Mouse (Mus musculus) cerebellum, postnatal 25 days (tissue): ENCODE results near the gene Spata31d1b.
"Not testable (repeated sequence)": the region's sequence is repeated elsewhere in the genome, so short reads cannot be mapped to it uniquely, and the experiment has no call there.

ENCODE experiments used
- DNase-seq, 2 experiments: peaks; one replicate each; pipeline ENCODE4 v3.0.0; 2021; ENCODE audit warnings: mixed read lengths in 2 of 2

Spata31d1b gene

GRCm38 (mm10) chr13:59695781-59696180, 16.3 kb upstream of the Spata31d1b start:
- no peak for DNase-seq

GRCm38 (mm10) chr13:59699131-59699530, 13.0 kb upstream of the Spata31d1b start:
- no peak for DNase-seq

DNA sequence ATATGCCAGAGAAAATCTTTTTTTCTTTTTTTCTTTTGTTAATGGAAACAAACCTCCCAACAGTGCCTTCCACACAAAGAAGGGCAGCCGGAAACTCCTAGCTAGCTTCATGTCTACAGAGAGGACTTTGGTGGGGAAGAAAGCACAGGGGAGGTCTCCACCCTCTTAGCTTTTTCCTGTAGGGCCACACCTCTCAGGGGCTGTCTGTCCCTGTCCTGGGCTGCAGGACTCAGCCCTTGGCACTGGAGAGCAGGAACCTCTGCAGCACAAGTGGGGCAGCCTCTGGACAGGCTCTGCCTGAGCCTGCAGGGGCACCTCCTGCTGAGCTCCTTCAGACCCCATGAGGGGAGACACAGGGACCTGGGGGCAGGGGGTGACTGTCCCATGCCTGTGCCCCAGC, 11.9 kb upstream of the Spata31d1b start:
- not testable (repeated sequence) for DNase-seq

DNA sequence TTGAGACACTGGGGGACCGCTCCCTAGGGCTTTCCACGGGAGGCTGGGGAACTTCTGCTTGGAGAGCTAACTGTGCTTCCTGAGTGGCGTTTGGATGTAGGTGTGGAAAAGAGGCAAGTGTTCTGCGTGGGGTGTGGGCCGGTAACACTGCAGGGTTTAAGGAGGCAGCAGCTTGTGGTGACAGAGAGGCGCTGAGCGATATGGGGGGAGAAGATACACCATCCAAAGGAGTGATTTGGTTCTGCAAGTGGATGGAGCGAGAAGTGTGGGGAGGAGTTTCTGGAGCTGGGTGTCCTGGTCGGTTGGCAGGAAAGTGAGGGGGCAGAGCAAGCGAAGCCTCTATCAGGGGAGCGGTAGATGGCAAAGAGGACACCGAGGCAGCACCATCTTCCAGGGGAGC, 8.6 kb upstream of the Spata31d1b start:
- DNase-seq: no peak

GRCm38 (mm10) chr13:59704562-59704961, 7.5 kb upstream of the Spata31d1b start:
- no peak for DNase-seq

DNA sequence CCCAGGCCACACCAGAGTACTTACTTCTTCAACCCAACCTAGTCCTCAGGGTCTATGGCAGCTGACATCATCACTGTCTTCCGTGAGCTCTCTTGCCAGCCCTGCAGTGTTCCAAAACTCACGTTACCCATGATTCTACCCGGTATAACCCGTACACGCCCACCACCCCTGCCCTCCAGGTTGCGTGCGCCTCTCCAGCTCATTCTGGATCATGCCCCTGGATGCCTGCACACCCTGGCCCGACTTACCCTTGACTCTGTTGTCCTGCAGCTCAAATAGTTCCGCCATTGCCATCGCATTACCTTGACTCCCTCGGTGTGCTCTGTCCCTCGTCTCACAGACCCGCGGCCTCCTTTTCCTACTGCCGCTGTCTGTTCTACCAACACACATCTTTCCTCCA, 1.9 kb upstream of the Spata31d1b start, which contains the start of gene Spata31d1a:
Spata31d1a (minus strand) TSS at position 101 of the 400 bp plus-strand sequence.
- DNase-seq: no peak

- no peak for DNase-seq
Measured at GRCm38 (mm10) chr13:59713710-59714109, 1.6 kb downstream of the Spata31d1b start.

- not testable (repeated sequence) for DNase-seq
Measured at GRCm38 (mm10) chr13:59718857-59719440, 6.9 kb downstream of the Spata31d1b start.

GRCm38 (mm10) chr13:59719475-59719874, 7.4 kb downstream of the Spata31d1b start:
- no peak for DNase-seq

DNA sequence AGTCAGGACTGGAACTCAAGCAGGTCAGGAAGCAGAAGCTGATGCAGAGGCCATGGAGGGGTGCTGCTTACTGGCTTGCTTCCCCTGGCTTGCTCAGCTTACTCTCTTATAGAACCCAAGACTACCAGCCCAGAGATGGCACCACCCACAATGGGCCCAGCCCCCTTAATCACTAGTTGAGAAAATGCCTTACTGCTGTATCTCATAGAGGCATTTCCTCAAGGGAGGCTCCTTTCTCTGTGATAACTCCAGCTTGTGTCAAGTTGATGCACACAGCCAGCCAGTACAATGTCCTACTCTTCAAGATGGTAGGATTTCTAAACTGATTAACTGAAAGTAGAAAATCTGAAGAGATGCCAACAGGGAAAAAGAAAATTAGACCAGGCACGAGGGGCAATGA, 10.0 kb downstream of the Spata31d1b start:
- DNase-seq: not testable (repeated sequence)

DNA sequence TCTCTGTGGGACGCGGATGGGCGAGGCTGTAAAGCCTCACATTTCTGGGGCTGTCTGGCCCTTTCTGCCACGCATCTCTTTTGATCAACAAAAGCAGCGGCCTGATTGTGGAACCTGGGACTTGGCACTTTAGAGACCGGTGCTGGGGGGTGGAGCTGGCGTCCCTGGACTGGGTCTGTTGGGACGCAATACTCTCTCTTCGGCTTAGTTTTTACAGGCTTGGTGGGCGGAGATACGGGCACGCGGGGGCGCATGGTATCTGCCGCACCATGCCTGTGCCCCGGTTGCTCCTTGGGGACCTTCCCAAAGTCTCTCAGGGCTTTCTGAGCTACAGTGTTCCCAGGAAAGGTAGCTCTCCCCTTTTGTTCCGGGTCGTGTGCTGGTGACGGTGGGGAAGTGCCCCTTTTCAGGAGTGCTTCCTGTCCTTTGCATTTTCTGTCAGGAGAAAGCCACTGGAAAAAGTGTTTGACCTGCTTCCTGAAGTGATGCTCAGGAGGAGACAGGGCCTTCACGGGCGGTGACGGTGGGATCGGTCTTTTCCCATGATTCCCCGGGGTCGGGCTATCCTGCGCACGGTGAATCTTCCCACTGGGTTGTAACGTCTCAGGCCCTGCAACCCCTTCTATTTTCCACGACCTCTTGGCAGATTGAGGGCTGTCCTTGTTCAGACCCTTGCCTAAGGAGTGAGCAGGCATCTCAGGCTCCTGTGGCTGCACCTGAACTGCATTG, 14.2 kb downstream of the Spata31d1b start:
- peak in 1 of 2 experiments; percentile 8 for DNase-seq

GRCm38 (mm10) chr13:59728378-59729093, 16.5 kb downstream of the Spata31d1b start:
- peak; percentile 86 to 90 for DNase-seq

DNA sequence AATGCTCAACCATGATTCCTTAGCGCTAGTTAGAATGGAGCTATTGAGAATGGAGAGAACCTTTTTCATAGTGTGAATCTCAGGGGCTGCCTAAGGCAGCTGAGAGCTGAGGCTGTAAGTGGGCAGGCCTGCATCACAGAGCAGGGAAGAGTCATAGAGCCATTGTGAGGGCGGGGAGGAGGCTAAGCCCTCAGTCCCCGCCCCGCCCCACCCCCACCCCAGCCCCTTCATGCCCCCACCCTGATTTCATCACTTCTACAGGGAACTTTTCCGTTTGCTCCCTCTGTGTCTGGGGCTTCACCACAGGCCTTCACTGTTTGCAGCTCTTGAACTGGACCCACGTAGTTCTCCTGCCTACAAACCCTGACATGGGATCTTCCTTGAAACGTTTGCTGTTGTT, 19.6 kb downstream of the Spata31d1b start, which contains the start of gene Spata31d1d:
Spata31d1d (minus strand) TSS at position 101 of the 400 bp plus-strand sequence.
- DNase-seq: no peak

- no peak for DNase-seq
Measured at GRCm38 (mm10) chr13:59733936-59734335, 21.9 kb downstream of the Spata31d1b start.

- not testable (repeated sequence) for DNase-seq
Measured at GRCm38 (mm10) chr13:59734347-59734746, 22.3 kb downstream of the Spata31d1b start.

DNA sequence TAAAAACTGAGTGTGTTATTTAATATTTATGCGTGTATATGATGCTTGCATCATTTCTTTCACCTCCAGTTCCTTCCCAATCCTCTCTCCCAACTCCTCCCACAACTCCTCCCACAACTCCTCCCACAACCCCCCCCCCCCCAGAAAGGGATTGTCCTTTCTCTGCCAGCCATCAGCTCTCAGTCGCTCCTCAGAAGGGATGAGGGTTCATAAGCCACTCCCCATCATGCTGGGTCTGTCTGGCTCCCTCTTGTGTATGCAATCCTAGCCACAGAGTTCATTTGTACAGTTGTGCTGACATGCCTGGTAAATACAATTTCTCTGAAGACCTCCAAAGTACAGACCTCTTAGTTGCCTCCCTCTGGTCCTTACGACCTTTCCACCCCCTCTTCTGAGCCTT, 23.1 kb downstream of the Spata31d1b start:
- no peak for DNase-seq

GRCm38 (mm10) chr13:59738455-59738854, 26.4 kb downstream of the Spata31d1b start:
- DNase-seq: no peak

GRCm38 (mm10) chr13:59739397-59739796, 27.3 kb downstream of the Spata31d1b start:
- no peak for DNase-seq

- DNase-seq: peak in 1 of 2 experiments; percentile 32
Measured at GRCm38 (mm10) chr13:59741096-59741495, 29.0 kb downstream of the Spata31d1b start.

GRCm38 (mm10) chr13:59741697-59742096, 29.6 kb downstream of the Spata31d1b start:
- no peak for DNase-seq

- no peak for DNase-seq
Measured at GRCm38 (mm10) chr13:59745462-59745861, 33.4 kb downstream of the Spata31d1b start.

- DNase-seq: no peak
Measured at GRCm38 (mm10) chr13:59746164-59746563, 34.1 kb downstream of the Spata31d1b start.

DNA sequence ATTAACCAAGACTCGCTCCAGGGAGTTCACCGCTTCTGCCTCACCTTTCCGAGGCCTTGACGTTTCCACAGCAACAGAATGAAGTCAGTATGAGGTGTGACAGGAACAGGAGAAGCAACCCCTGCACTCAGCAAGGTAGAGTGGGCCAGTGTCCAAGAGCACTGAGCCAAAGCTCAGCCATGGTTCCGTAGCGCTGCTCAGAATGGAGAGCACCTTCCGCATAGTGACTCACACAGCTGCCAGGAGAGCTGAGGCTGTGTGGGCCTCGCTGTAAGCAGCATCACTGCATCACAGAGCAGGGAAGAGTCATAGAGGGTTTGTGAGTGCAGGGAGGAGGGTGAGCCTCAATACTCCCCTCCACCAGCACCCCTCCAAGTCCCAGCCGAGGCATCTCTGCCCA, 34.6 kb downstream of the Spata31d1b start, which contains the start of gene 1700014D04Rik:
1700014D04Rik (minus strand) TSS at position 42 of the 400 bp plus-strand sequence.
- peak; percentile 15 to 32 for DNase-seq
